Mouse (Mus musculus) cerebellum, adult 9-11 months (tissue): ENCODE measurements at regions not wholly inside any gene's neighbourhood (a gene's known extent, or its start where the extent isn't known, plus 50 kb on each side); places are given as distances from the start of the nearest gene placed in this dataset.
A peak's percentile ranks its signal among the peaks of the same experiment; 100 is the strongest.

ENCODE experiments used
- DNase-seq: peaks from one replicate; pipeline ENCODE4 v3.0.0; 2022

DNA sequence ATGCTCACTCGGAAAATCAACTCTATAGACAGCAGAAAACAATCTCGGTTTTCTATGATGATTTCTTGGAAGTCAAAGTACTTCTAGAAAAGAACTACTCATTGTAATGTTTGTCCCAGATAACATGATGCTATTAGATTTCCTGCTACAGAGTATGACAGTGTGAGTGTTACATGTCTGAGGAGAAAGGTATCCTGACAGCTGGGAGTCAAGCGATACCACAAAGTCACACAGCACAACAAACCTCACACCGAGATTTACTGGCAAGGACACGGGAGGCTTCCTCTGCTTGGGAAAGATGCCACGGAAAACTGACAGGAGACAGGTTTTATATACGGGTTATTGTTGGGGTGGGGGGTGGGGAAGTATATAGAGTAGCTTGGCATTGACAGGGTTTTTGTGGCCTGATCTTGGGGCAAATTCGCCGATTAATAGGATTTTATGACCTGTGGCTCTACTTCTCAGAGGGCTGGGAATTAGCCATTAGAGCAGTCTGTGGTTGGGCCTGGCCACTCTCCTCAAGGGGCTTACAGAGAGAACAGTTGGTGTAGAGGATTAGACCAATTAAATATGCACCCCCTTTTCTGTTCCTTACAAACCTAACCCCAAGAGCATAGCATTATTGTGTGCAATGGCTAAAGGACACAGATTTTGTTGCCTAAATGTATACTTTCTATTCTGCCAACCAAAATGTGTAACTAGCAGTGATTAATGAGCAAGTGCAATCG lies 209.2 kb upstream of the Sfrp2 start:
- DNase-seq, result no peak

DNA sequence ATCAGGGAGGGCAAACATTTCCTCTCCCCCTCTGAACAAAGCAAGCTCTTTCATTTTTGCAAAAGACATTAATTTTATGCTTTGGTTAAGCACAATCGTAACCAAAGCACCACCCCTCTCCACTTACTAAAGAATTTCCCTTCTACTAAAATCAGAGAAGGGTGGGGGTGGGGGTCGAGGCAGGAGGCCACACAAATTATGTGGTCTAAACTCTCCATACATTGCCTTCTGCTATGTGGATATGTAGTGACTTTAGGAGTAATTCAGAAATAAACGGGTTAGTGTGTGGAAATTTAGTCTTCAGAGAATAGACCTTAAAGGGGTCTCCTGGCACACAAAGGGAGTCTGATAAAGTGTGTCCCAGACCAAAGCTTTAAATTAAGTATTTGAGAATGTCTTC lies 204.1 kb upstream of the Sfrp2 start:
- no peak for DNase-seq

DNA sequence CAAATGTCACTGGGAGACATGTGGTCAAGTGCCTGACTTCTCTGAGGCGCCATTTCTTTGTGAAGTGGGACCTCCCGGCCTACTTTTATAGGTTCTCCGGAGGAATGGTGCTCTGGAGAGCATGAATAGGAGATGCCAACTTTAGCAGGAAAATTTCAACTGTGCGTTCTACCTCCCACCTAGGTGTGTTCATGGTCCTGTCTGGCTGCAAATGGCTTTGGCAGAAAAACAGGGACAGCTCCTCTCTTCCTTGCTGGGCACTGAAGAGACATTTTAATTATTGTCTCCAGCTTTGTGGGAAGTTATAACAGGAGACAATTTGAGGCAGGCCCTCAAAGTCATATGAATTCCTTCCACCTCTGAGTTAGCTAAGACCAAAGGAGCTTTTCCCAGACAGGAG lies 190.6 kb upstream of the Sfrp2 start:
- DNase-seq, result no peak

DNA sequence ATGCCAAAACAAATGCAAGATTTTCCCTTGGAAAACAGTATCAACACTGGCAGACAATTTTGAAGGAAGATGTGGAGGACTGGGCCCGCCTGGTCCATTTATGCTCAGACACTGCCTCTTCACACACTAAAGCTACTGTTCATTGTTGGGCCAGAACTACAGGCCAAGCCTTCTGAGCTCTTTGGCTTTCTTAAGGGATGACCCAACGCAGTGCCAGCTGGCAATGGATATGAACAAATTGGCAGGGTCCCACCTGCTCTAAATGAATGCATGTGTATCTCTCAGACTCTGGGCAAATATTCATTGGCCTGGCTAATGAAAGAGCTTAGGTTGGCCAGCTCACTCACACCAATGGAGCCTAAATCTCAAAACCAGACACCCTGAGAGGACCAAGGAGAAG lies 190.0 kb upstream of the Sfrp2 start:
- DNase-seq, result peak; percentile 26

GRCm38 (mm10) chr3:83580766-83581165 lies 185.4 kb upstream of the Sfrp2 start:
- no peak for DNase-seq

DNA sequence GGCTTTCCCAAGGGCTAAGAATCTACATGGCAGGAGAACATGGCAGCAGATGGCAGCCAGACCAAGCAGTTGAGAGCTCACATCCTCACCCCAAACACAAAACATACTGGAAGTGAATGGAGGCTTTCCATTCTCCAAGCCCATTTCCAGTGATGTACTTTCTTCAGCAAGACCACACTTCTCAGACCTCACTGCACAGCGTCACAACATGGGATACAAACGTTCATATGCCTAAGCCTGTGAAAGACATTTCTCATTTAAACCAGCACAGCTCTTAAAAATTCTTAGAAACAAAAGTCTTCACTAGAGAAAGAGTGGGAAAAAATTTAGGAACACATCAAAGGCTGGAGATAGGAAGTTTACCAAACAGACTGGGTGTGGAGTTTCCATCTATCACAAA lies 183.9 kb upstream of the Sfrp2 start:
- no peak for DNase-seq

DNA sequence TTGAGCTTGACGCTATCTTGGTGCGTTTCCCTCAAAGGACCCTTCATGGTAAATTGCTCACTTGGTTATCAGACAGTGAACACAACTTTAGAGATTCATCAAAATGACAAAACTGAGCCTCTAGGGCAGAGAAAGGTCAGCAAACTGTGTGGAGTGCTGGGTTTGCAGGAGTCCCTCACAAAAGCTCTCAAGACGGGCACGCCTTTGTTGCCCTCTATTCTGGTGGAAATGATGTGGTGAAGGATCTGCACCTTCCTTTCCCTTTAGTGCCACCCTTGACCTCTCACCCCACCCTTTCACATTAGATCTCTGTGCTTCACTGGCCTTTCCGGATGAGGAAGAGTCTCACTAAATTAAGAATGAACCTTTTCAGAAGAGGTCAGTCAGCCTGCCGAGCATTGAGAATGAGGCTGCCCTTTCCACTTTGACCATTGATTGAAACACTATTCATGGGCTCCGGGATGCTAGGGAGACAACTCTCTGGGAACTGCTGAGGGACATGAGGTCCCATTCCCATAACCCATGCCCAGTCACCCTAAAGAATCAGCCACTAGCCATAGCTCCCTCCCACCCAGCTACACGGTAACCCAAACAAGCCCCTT lies 182.9 kb upstream of the Sfrp2 start:
- DNase-seq, result no peak

GRCm38 (mm10) chr3:83586086-83586485 lies 180.0 kb upstream of the Sfrp2 start:
- no peak for DNase-seq

DNA sequence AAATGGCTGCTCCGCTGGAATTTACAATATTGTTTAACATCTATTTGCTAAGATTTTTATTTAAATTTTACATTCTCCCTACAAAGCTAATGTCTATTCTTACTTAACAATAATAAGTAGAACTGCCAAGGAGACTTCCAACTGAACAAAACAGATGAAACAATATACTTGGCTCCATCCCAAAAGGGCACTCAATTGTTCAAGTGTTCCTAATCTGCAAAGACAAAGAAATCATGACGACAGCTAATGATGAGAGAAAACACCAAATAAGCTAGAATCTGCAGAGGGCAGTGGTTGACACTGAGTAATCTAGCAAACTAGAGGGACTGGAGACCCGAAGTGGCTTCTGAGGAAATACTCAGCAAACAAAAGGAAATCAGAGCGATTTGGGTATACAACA lies 179.6 kb upstream of the Sfrp2 start:
- no peak for DNase-seq

DNA sequence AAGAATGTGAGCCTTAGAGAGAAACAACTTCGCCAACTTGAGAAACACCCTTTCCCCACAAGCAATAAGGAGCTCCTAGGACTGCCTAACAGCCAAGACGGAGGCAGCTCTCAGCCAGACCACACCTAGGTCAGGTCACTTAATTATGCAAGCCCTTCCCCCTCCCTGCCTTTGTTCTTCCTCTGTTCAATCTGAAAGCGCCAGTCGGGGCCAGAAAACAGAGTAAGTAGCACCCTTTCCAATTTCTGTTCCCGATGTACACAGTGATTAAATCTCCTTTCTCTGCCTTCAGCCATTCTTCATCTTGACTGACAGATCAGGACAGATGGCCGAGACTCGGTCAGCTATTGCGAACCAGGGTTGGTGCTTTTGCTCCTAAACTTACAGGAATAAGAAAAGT lies 177.0 kb upstream of the Sfrp2 start:
- no peak for DNase-seq

GRCm38 (mm10) chr3:83591206-83591605 lies 174.9 kb upstream of the Sfrp2 start:
- no peak for DNase-seq

DNA sequence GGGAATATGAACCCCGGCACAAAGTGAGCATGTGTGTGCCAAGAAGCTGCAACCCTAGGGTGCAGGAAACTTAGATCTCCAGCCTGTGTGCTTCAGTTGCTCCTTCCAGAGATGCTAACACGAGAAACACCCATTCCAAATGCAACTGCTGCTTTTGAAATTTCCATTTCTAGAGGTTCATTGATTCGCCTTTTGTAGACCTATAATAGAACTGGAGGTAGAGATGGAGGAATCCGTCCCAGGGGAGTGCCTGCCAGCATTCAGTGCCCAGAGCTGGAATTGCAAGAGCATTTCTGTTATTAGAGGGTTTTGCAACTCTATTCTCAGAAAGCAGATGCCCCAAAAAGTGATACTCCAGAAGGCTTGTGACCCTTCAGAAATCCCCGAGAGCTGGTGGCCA lies 172.8 kb upstream of the Sfrp2 start:
- DNase-seq, result no peak

- DNase-seq, result no peak
Observed at GRCm38 (mm10) chr3:83601506-83601905, 164.6 kb upstream of the Sfrp2 start.

- DNase-seq, result no peak
Observed at GRCm38 (mm10) chr3:83609095-83609770, 156.9 kb upstream of the Sfrp2 start.

DNA sequence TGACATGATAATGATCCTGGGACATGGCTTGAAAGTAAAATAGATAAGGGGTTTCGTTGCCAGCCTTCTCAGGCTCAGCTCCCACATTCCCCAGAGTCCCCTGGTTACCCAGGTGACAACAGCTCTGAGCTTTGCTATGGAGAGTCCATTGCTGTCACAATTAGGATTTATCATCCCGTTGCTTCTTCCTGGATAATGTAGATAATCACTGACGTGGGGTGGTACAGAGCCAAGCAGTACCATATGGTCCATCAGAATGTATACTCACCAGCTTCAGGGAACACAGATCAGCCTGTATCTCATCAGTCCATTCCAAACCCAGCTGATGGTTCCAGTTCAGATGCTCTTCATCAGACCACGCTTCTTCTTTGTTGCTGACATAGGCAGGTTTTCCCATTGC lies 145.7 kb upstream of the Sfrp2 start:
- DNase-seq, result no peak

- no peak for DNase-seq
Observed at GRCm38 (mm10) chr3:83633032-83633431, 133.1 kb upstream of the Sfrp2 start.

DNA sequence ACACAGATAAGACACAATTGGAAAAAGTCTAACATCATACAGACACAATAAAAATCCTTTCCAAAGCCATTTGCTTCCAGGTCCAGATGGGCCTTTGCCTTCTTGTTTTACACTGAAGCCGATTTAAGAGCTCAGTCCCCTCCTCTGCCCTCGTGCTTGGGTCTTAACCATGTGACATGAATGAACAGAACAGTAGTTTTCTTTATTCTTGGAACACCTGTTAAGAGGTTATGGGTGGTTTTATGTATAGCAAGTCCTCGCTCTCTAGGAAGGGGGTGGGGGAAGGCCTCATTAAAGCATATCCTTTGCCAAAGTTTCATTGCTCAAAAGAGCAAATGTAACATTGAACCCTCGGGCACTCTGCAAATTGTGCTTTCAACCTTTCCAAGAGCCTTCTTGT lies 125.7 kb upstream of the Sfrp2 start:
- DNase-seq, result no peak

DNA sequence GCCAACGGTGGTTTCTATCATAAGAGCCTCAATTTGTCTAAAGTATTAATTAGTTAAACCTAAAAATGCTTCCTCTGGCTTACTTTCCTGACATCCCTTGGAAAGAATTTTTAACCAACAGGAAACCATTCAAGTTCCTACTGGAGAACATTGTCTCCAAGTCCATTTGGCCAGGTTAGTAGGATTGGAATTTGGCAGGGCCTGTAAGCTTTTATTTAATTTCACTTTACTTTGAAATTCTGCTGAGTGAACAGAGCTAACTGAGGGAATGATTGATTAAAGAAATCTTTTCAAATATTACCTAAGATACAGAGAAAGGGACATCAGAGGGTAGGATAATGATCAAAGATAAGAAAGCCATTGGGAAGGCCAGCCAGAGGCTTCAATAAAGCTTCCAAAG lies 102.4 kb upstream of the Sfrp2 start:
- no peak for DNase-seq

- no peak for DNase-seq
Observed at GRCm38 (mm10) chr3:83676147-83676546, 90.0 kb upstream of the Sfrp2 start.

DNA sequence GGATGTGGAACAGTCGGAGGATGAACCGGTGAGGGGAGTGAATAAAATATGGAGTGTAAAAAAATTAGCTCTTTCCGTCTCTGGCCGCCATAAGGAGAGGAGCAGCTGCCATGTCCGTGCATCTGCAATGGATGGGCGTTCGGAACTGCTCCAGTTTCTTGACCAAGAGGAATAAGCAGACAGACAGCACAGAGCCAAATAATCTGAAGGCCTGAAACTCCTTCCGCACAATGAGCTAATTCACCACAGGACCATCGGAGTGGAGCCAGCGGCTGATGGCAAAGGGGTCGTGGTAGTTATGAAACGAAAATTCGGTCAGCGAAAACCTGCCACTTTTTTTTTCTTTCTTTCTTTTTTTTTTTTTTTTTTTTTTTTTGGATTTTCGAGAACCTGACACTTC lies 79.5 kb upstream of the Sfrp2 start:
- DNase-seq, result no peak

GRCm38 (mm10) chr3:83687503-83687902 lies 78.6 kb upstream of the Sfrp2 start:
- DNase-seq, result no peak

GRCm38 (mm10) chr3:83689068-83689976 lies 76.8 kb upstream of the Sfrp2 start:
- DNase-seq, result no peak

GRCm38 (mm10) chr3:83694505-83694904 lies 71.6 kb upstream of the Sfrp2 start:
- no peak for DNase-seq
